Mouse (Mus musculus) liver, adult 2 months (tissue): Measurements from ENCODE around the gene Mindy4.

Source experiments
- CTCF ChIP-seq: fragments of 200-500 bp; IDR thresholded peaks from 2 replicates; pipeline ENCODE4 v1.5.1; 2011; ENCODE audit warnings: low read depth, low read length, control low read depth
- POLR2A ChIP-seq: fragments of 200-500 bp; IDR thresholded peaks from 2 replicates; pipeline ENCODE4 v1.6.1; 2011; ENCODE audit warnings: low read length, control low read depth; ENCODE audit not compliant: insufficient read depth; ENCODE audit errors: extremely low read depth

GRCm38 (mm10) chr6:55251596-55251995 lies 48.4 kb downstream of the Mindy4 start:
- TF ChIP-seq POLR2A (no peak), CTCF (no peak)
